Mouse (Mus musculus) forebrain, embryonic 11.5 days (tissue): ENCODE results near the gene Ccdc8. TPM values are rescaled to one million over a fixed set of nuclear protein-coding genes. Genes with fewer than 3 reads are reported as not detected.

Source experiments
- ATAC-seq: fragments of 200-750 bp; cut with Nextera tagmentation; replicated peaks from 2 replicates; pipeline ENCODE4 v1.8.0; 2017; ENCODE audit warnings: moderate TSS enrichment; ENCODE audit not compliant: low FRiP score
- DNase-seq: peaks from one replicate; pipeline ENCODE4 v3.0.0-alpha.2; 2017; ENCODE audit warnings: low spot score
- H3K27ac ChIP-seq: fragments of 300-500 bp; sonication (generic); 2 replicates; pipeline ENCODE4 v1.5.1; 2014; ENCODE audit warnings: low read depth, low read length
- H3K27me3 ChIP-seq: fragments of 300-500 bp; sonication (generic); 2 replicates; pipeline ENCODE4 v1.6.1; 2014; ENCODE audit warnings: mild to moderate bottlenecking, low read length, mixed read lengths; ENCODE audit not compliant: control insufficient read depth, insufficient read depth
- H3K36me3 ChIP-seq: fragments of 300-500 bp; sonication (generic); 2 replicates; pipeline ENCODE4 v1.6.1; 2014; ENCODE audit warnings: mild to moderate bottlenecking, low read length, moderate library complexity, mixed read lengths; ENCODE audit not compliant: control insufficient read depth, insufficient read depth
- H3K4me1 ChIP-seq: fragments of 300-500 bp; sonication (generic); replicated peaks from 2 replicates; pipeline ENCODE4 v1.6.1; 2014; ENCODE audit warnings: low read length, mixed read lengths; ENCODE audit not compliant: control insufficient read depth, insufficient read depth
- H3K4me2 ChIP-seq: fragments of 300-500 bp; sonication (generic); 2 replicates; pipeline ENCODE4 v1.6.1; 2014; ENCODE audit warnings: low read depth, mild to moderate bottlenecking, low read length, moderate library complexity, mixed read lengths; ENCODE audit not compliant: severe bottlenecking
- H3K4me3 ChIP-seq: fragments of 300-500 bp; sonication (generic); 2 replicates; pipeline ENCODE4 v1.5.1; 2014; ENCODE audit warnings: low read depth, low read length
- H3K9ac ChIP-seq: fragments of 300-500 bp; sonication (generic); 2 replicates; pipeline ENCODE4 v1.6.1; 2014; ENCODE audit warnings: low read length
- H3K9me3 ChIP-seq: fragments of 300-500 bp; sonication (generic); 2 replicates; pipeline ENCODE4 v1.6.1; 2016; ENCODE audit warnings: low read length, mixed read lengths; ENCODE audit not compliant: control insufficient read depth
- WGBS: fragments of 180-500 bp; shearing (Covaris S2); extraction: QIAGEN DNeasy Blood & Tissue Kit; methylation state at CpG from one replicate; pipeline ENCODE4 v1.1.7; 2014; 5-methylcytosine and 5-hydroxymethylcytosine counted together
- polyA plus RNA-seq: library from polyadenylated mRNA; unstranded; fragments of >200 nt; fragmentation: Nextera tagmentation; extraction: Ambion mirVana; gene quantifications from 2 replicates; pipeline ENCODE4 v1.2.1, GENCODE M21; 2014

Gene Ccdc8
- polyA plus RNA-seq, 1 experiment from 2014 or later: 19.0 TPM

DNA sequence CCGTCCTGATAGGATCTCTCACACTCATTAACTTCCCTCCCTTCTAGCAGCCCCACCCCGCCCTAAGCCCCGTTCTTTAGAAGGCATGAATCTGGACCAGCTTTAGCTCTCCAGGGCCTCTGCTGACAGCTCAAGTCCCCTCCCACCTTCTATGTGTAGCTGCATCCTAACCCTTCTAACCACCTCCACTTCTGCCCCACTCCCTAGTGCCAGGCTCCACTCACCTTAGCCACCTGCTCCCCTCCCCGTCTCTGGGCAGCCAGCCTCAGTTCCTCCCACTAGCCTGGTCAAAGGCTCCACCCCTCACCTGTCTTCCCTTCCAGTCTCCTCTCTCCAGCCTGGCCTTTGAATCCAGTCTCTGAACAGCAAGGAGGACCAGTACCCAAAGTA lies 33.0 kb downstream of the Ccdc8 start:
- Histone ChIP-seq H3K36me3 (peaks cover 9% of the 10 kb centered on the region; the same call in 1 of the 2 replicates), H3K9me3 (no peaks in the 10 kb centered on the region), H3K4me3 (no peak overlapping the region), H3K27ac (no peak overlapping the region), H3K4me1 (peaks cover 15% of the 10 kb centered on the region; the same call in 1 of the 2 replicates), H3K4me2 (no peak overlapping the region), H3K9ac (no peak overlapping the region), H3K27me3 (no peaks in the 10 kb centered on the region)
- no peak for DNase-seq
- ATAC-seq: no peak
- 82% methylated on average over 4 of the region's 4 CpGs for WGBS

DNA sequence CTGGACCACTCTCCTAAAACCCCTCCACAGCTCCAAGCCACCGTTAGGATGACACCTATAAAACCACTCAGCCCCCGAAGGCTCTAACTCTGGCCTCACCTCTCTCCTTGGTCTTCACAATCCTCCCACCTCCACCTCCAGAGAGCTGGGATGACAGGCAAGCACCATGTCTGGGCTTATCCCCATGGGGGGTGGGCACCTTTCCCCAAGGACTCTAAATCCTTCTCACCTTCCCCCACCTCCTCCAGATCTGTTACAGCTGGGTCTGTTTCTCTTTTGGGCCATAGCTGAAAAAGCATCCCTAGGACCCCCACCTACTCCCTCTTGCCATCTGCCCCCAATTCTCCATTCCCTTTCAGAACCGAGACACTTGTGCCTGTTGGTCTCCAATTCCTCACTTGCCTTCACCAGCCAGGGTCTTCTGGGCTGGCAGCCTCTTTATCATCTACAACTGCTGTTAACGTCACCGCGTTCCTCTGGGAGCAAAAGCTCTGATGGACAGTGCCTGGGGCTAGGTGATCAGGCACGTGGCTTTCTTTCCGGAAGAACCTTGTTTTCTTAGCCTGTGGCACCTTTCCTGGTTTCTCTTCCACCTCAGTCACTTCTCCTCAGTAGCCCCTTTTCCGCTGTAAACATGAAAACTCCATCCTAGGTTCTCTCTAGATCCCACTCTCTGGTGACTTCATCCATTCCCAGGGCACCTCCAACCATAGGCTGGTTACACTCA lies 33.6 kb downstream of the Ccdc8 start:
- H3K4me1 ChIP-seq: peaks cover 15% of the 10 kb centered on the region; the same call in 1 of the 2 replicates
- no peaks in the 10 kb centered on the region for H3K27me3 ChIP-seq
- H3K9ac ChIP-seq: peak overlapping the region; percentile 78
- no peak overlapping the region for H3K27ac ChIP-seq
- peaks cover 6% of the 10 kb centered on the region; the same call in 1 of the 2 replicates for H3K36me3 ChIP-seq
- 83% methylated on average over 9 of the region's 9 CpGs for WGBS
- peak overlapping the region; percentile 62 for H3K4me3 ChIP-seq
- no peaks in the 10 kb centered on the region for H3K9me3 ChIP-seq
- peak overlapping the region; percentile 56 for H3K4me2 ChIP-seq
- ATAC-seq: no peak
- DNase-seq: no peak

GRCm38 (mm10) chr7:17026710-17027587 lies 34.4 kb downstream of the Ccdc8 start:
- H3K27me3 ChIP-seq: no peaks in the 10 kb centered on the region
- DNase-seq: no peak
- peaks cover 15% of the 10 kb centered on the region; the same call in 1 of the 2 replicates for H3K4me1 ChIP-seq
- WGBS: 10% methylated on average over 24 of the region's 24 CpGs
- ATAC-seq: peak; percentile 73
- H3K27ac ChIP-seq: no peak overlapping the region
- peak overlapping the region; percentile 62 for H3K4me3 ChIP-seq
- peaks cover 4% of the 10 kb centered on the region; the same call in 1 of the 2 replicates for H3K36me3 ChIP-seq
- no peaks in the 10 kb centered on the region for H3K9me3 ChIP-seq
- peak overlapping the region; percentile 78 for H3K9ac ChIP-seq
- peak overlapping the region; percentile 56 for H3K4me2 ChIP-seq

DNA sequence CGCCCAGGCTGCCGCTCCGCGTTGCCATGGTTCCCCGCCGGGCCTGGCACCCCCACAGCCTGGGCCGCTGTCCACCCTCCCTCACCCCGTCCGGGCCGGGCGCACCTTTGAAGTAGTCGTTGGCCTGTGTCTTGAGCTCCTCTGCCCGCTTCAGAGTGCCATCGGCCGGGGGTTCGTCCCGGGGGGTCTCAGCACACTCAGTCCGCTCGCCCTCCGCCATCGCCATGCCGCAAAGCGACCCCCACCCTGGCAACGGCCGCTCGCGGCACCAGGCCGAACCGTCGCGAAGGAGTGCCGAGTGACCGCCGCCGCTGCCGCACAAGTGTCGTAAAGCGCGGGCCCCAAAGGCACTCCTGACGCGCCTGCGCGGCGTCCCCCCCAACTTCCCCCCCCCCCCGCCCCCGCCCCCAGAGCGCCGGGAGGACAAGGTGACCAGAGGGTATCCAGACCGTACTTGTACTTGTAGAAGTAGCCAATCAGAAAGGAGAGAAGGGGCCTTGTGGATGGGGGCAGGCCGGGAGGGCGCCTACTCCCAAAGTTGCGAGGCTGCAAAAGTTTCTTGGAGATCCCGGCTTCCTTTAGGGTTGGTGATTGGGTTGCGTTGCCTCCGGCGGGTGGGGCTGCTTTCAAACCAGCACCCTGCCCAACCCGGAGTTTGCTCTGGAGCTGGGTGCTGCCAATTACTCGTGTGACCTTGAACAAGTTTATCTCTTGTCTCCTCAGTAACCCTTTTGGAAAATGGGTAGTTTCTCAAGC lies 35.3 kb downstream of the Ccdc8 start, which contains the start of gene Ppp5c:
Ppp5c (minus strand) TSS at position 337 of the 756 bp plus-strand sequence.
- Histone ChIP-seq H3K4me3 (peak within 1 kb of the TSS; percentile 62), H3K4me2 (peak within 1 kb of the TSS; percentile 57), H3K4me1 (peaks cover 15% of the 10 kb centered on the region; the same call in 1 of the 2 replicates), H3K9me3 (no peaks in the 10 kb centered on the region), H3K27ac (no peak within 1 kb of the TSS), H3K9ac (peak within 1 kb of the TSS; percentile 78), H3K27me3 (no peaks in the 10 kb centered on the region), H3K36me3 (no peaks in the 10 kb centered on the region)
- ATAC-seq (peak; percentile 88), DNase-seq (peak; percentile 98)
- WGBS: under 1% methylated on average over 55 of the region's 58 CpGs

- Histone ChIP-seq H3K4me2 (no peak overlapping the region), H3K4me1 (peaks cover 13% of the 10 kb centered on the region; the same call in 1 of the 2 replicates), H3K27ac (no peak overlapping the region), H3K4me3 (no peak overlapping the region), H3K27me3 (no peaks in the 10 kb centered on the region), H3K9me3 (no peaks in the 10 kb centered on the region), H3K9ac (no peak overlapping the region), H3K36me3 (no peaks in the 10 kb centered on the region)
- DNase-seq: no peak
- WGBS: 80% methylated on average over 7 of the region's 7 CpGs
- no peak for ATAC-seq
These were observed 36.4 kb downstream of the Ccdc8 start for GRCm38 (mm10) chr7:17028923-17029322.

DNA sequence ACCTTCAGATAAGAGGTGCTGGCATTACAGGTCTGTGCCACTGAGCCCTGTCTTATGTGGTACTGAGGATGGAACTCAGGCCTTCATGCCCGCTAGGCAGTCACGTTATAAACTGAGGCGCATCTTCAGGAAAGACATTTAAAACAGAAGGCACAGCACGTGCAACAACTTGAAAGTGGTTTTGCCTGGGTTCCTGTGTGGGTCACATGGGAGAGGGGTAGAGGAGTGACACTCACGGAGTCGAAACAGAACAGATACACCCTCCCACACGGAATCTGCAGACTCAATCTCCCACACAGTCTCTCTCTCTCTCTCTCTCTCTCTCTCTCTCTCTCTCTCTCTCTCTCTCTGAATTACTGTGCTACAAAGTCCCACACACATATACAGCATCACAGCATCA lies 37.7 kb downstream of the Ccdc8 start:
- no peak for DNase-seq
- 81% methylated on average over 7 of the region's 7 CpGs for WGBS
- Histone ChIP-seq H3K27me3 (no peaks in the 10 kb centered on the region), H3K4me2 (no peak overlapping the region), H3K4me3 (no peak overlapping the region), H3K36me3 (no peaks in the 10 kb centered on the region), H3K9me3 (no peaks in the 10 kb centered on the region), H3K4me1 (peaks cover 10% of the 10 kb centered on the region; the same call in 1 of the 2 replicates), H3K27ac (no peak overlapping the region), H3K9ac (no peak overlapping the region)
- no peak for ATAC-seq

DNA sequence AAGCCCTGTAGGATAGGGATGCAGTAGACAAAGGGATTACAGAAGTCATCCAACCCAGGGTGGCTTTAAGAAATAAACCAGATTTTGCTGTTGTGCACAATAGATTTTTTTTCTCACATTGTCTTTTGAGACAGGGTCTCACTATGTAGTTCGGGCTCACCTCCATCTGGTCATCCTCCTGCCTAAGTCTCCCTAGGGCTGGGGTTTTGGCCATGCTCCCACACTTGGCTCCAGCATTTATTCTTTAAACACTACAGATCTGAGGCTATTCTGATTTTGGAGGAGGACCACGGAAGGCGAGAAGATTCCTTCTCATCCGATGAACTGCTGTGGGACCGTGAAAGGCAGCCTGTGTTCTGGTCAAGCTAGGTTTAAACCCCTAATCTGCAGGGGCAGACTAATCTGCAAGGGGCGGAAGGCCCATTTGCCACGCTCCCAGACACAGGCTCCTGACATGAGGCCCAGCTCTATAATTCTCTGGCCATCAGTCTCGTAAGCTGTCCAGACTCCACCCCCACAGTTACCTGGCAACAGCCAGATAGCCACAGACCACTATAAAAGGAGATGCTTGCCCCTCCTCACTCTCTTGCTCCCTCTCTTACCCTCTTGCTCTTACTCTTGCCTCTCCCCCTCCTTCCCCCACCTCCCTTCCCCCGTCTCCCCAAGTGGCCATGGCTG lies 45.6 kb downstream of the Ccdc8 start:
- H3K27me3 ChIP-seq: no peaks in the 10 kb centered on the region
- WGBS: 45% methylated on average over 9 of the region's 9 CpGs
- H3K27ac ChIP-seq: no peak overlapping the region
- no peak overlapping the region for H3K4me3 ChIP-seq
- H3K36me3 ChIP-seq: no peaks in the 10 kb centered on the region
- ATAC-seq: peak; percentile 53; the same call in 1 of the 2 replicates
- DNase-seq: no peak
- no peaks in the 10 kb centered on the region for H3K4me1 ChIP-seq
- H3K4me2 ChIP-seq: no peak overlapping the region
- H3K9me3 ChIP-seq: no peaks in the 10 kb centered on the region
- no peak overlapping the region for H3K9ac ChIP-seq

GRCm38 (mm10) chr7:17039373-17039772 lies 46.9 kb downstream of the Ccdc8 start:
- Histone ChIP-seq H3K27me3 (no peaks in the 10 kb centered on the region), H3K36me3 (no peaks in the 10 kb centered on the region), H3K27ac (no peak overlapping the region), H3K9ac (no peak overlapping the region), H3K4me3 (no peak overlapping the region), H3K4me2 (no peak overlapping the region), H3K4me1 (no peaks in the 10 kb centered on the region), H3K9me3 (no peaks in the 10 kb centered on the region)
- DNase-seq (no peak), ATAC-seq (no peak)
- 92% methylated on average over 7 of the region's 7 CpGs for WGBS
